Mouse (Mus musculus): ENCODE data around the gene Nbas. TPM values are rescaled to one million over a fixed set of nuclear protein-coding genes. Genes with fewer than 3 reads are reported as not detected.

Gene Nbas
- polyA plus RNA-seq, 1 experiment from 2014 or later = 18.2 TPM

GRCm38 (mm10) chr12:13486278-13486677 is 217.3 kb downstream of the Nbas start:
- Histone ChIP-seq H3K9ac (no peak overlapping the region), H3K27ac (no peak overlapping the region), H3K27me3 (replicated peaks) (no peaks in the 10 kb centered on the region), H3K36me3 (peaks cover 3% of the 10 kb centered on the region; the same call in 1 of the 2 replicates), H3K4me2 (replicated peaks) (no peak overlapping the region), H3K9me3 (no peaks in the 10 kb centered on the region), H3K4me1 (no peaks in the 10 kb centered on the region), H3K4me3 (no peak overlapping the region)
- no peak for ATAC-seq (ENCODE audit: low FRiP score, low read depth)
- 89% methylated on average over 3 of the region's 3 CpGs for WGBS

- no peak overlapping the region for H3K9ac ChIP-seq
- no peak overlapping the region for H3K4me3 ChIP-seq
- no peak overlapping the region for H3K4me2 ChIP-seq (replicated peaks)
- no peak for ATAC-seq (ENCODE audit: low FRiP score, low read depth)
- H3K27me3 ChIP-seq (replicated peaks) = no peaks in the 10 kb centered on the region
- no peaks in the 10 kb centered on the region for H3K9me3 ChIP-seq
- WGBS = 93% methylated on average over 6 of the region's 6 CpGs
- H3K4me1 ChIP-seq = peaks cover 8% of the 10 kb centered on the region; the same call in 1 of the 2 replicates
- H3K27ac ChIP-seq = no peak overlapping the region
- no peaks in the 10 kb centered on the region for H3K36me3 ChIP-seq
Measured at GRCm38 (mm10) chr12:13497211-13497610, 228.3 kb downstream of the Nbas start.

- Histone ChIP-seq H3K9ac (no peak overlapping the region), H3K4me1 (peaks cover 8% of the 10 kb centered on the region; the same call in 1 of the 2 replicates), H3K27ac (no peak overlapping the region), H3K4me2 (replicated peaks) (no peak overlapping the region), H3K4me3 (no peak overlapping the region), H3K36me3 (no peaks in the 10 kb centered on the region), H3K9me3 (no peaks in the 10 kb centered on the region), H3K27me3 (replicated peaks) (no peaks in the 10 kb centered on the region)
- ATAC-seq (ENCODE audit: low FRiP score, low read depth) = no peak
- 49% methylated on average over 10 of the region's 10 CpGs for WGBS
Measured at GRCm38 (mm10) chr12:13499237-13499889, 230.4 kb downstream of the Nbas start.

- no peak overlapping the region for H3K9ac ChIP-seq
- peaks cover 8% of the 10 kb centered on the region; the same call in 1 of the 2 replicates for H3K4me1 ChIP-seq
- 87% methylated on average over 3 of the region's 3 CpGs for WGBS
- H3K4me2 ChIP-seq (replicated peaks) = no peak overlapping the region
- no peak; the same call in 1 of the 2 replicates for ATAC-seq (ENCODE audit: low FRiP score, low read depth)
- no peak overlapping the region for H3K27ac ChIP-seq
- no peak overlapping the region for H3K4me3 ChIP-seq
- no peaks in the 10 kb centered on the region for H3K27me3 ChIP-seq (replicated peaks)
- no peaks in the 10 kb centered on the region for H3K36me3 ChIP-seq
- no peaks in the 10 kb centered on the region for H3K9me3 ChIP-seq
Measured at GRCm38 (mm10) chr12:13500191-13500590, 231.3 kb downstream of the Nbas start.

GRCm38 (mm10) chr12:13504771-13505444 is 236.0 kb downstream of the Nbas start:
- no peak overlapping the region for H3K27ac ChIP-seq
- H3K9ac ChIP-seq = no peak overlapping the region
- H3K4me1 ChIP-seq = no peaks in the 10 kb centered on the region
- 86% methylated on average over 5 of the region's 5 CpGs for WGBS
- no peak overlapping the region for H3K4me3 ChIP-seq
- no peak overlapping the region for H3K4me2 ChIP-seq (replicated peaks)
- no peaks in the 10 kb centered on the region for H3K9me3 ChIP-seq
- no peaks in the 10 kb centered on the region for H3K36me3 ChIP-seq
- ATAC-seq (ENCODE audit: low FRiP score, low read depth) = no peak
- H3K27me3 ChIP-seq (replicated peaks) = no peaks in the 10 kb centered on the region

- H3K27me3 ChIP-seq (replicated peaks) = no peaks in the 10 kb centered on the region
- H3K36me3 ChIP-seq = peaks cover 14% of the 10 kb centered on the region
- no peak overlapping the region for H3K9ac ChIP-seq
- ATAC-seq (ENCODE audit: low FRiP score, low read depth) = no peak
- 42% methylated on average over 1 of the region's 1 CpGs for WGBS
- H3K4me3 ChIP-seq = no peak overlapping the region
- no peaks in the 10 kb centered on the region for H3K4me1 ChIP-seq
- H3K9me3 ChIP-seq = no peaks in the 10 kb centered on the region
- no peak overlapping the region for H3K27ac ChIP-seq
- H3K4me2 ChIP-seq (replicated peaks) = no peak overlapping the region
Measured at GRCm38 (mm10) chr12:13518082-13518481, 249.1 kb downstream of the Nbas start.

GRCm38 (mm10) chr12:13519413-13519812 is 250.5 kb downstream of the Nbas start:
- Histone ChIP-seq H3K4me1 (no peaks in the 10 kb centered on the region), H3K4me3 (no peak overlapping the region), H3K9me3 (no peaks in the 10 kb centered on the region), H3K27ac (no peak overlapping the region), H3K27me3 (replicated peaks) (no peaks in the 10 kb centered on the region), H3K9ac (no peak overlapping the region), H3K4me2 (replicated peaks) (no peak overlapping the region), H3K36me3 (peaks cover 11% of the 10 kb centered on the region)
- WGBS = 94% methylated on average over 6 of the region's 6 CpGs
- no peak for ATAC-seq (ENCODE audit: low FRiP score, low read depth)

GRCm38 (mm10) chr12:13532731-13533365 is 263.9 kb downstream of the Nbas start:
- H3K36me3 ChIP-seq = 0 out of 2 replicates have a peak, but pooled peaks cover 4% of the 10 kb centered on the region
- 77% methylated on average over 1 of the region's 1 CpGs for WGBS
- no peaks in the 10 kb centered on the region for H3K9me3 ChIP-seq
- no peak overlapping the region for H3K4me2 ChIP-seq (replicated peaks)
- H3K4me3 ChIP-seq = no peak overlapping the region
- H3K27me3 ChIP-seq (replicated peaks) = no peaks in the 10 kb centered on the region
- H3K4me1 ChIP-seq = no peaks in the 10 kb centered on the region
- no peak overlapping the region for H3K27ac ChIP-seq
- peak; percentile 37; the same call in 1 of the 2 replicates for ATAC-seq (ENCODE audit: low FRiP score, low read depth)
- no peak overlapping the region for H3K9ac ChIP-seq

GRCm38 (mm10) chr12:13539171-13539570 is 270.2 kb downstream of the Nbas start:
- H3K27me3 ChIP-seq (replicated peaks) = no peaks in the 10 kb centered on the region
- no peaks in the 10 kb centered on the region for H3K4me1 ChIP-seq
- no peak overlapping the region for H3K9ac ChIP-seq
- 0 out of 2 replicates have a peak, but pooled peaks cover 4% of the 10 kb centered on the region for H3K36me3 ChIP-seq
- ATAC-seq (ENCODE audit: low FRiP score, low read depth) = no peak
- H3K4me2 ChIP-seq (replicated peaks) = no peak overlapping the region
- WGBS = 96% methylated on average over 4 of the region's 4 CpGs
- no peak overlapping the region for H3K27ac ChIP-seq
- H3K9me3 ChIP-seq = no peaks in the 10 kb centered on the region
- H3K4me3 ChIP-seq = no peak overlapping the region

- 63% methylated on average over 5 of the region's 5 CpGs for WGBS
- no peak for ATAC-seq (ENCODE audit: low FRiP score, low read depth)
- Histone ChIP-seq H3K4me2 (replicated peaks) (no peak overlapping the region), H3K9ac (no peak overlapping the region), H3K36me3 (no peaks in the 10 kb centered on the region), H3K4me1 (no peaks in the 10 kb centered on the region), H3K9me3 (no peaks in the 10 kb centered on the region), H3K27me3 (replicated peaks) (no peaks in the 10 kb centered on the region), H3K4me3 (no peak overlapping the region), H3K27ac (no peak overlapping the region)
Measured at GRCm38 (mm10) chr12:13543806-13544205, 274.9 kb downstream of the Nbas start.

- H3K4me3 ChIP-seq = no peak overlapping the region
- ATAC-seq (ENCODE audit: low FRiP score, low read depth) = no peak
- H3K9ac ChIP-seq = no peak overlapping the region
- H3K27ac ChIP-seq = no peak overlapping the region
- H3K4me1 ChIP-seq = no peaks in the 10 kb centered on the region
- no peaks in the 10 kb centered on the region for H3K27me3 ChIP-seq (replicated peaks)
- H3K4me2 ChIP-seq (replicated peaks) = no peak overlapping the region
- 88% methylated on average over 5 of the region's 5 CpGs for WGBS
- H3K9me3 ChIP-seq = no peaks in the 10 kb centered on the region
- peaks cover 4% of the 10 kb centered on the region; the same call in 1 of the 2 replicates for H3K36me3 ChIP-seq
Measured at GRCm38 (mm10) chr12:13563646-13564289, 294.8 kb downstream of the Nbas start.

- ATAC-seq (ENCODE audit: low FRiP score, low read depth) = no peak
- no peaks in the 10 kb centered on the region for H3K27me3 ChIP-seq (replicated peaks)
- no peak overlapping the region for H3K9ac ChIP-seq
- 87% methylated on average over 2 of the region's 2 CpGs for WGBS
- no peaks in the 10 kb centered on the region for H3K4me1 ChIP-seq
- no peak overlapping the region for H3K27ac ChIP-seq
- H3K36me3 ChIP-seq = peaks cover 4% of the 10 kb centered on the region; the same call in 1 of the 2 replicates
- H3K4me3 ChIP-seq = no peak overlapping the region
- no peak overlapping the region for H3K4me2 ChIP-seq (replicated peaks)
- H3K9me3 ChIP-seq = no peaks in the 10 kb centered on the region
Measured at GRCm38 (mm10) chr12:13564330-13564729, 295.4 kb downstream of the Nbas start.

All from neural tube, embryonic 12.5 days (tissue).